Mouse (Mus musculus) ES-E14 (cell line): Measurements from ENCODE around the gene Arhgap32. TPM values are rescaled to one million over a fixed set of nuclear protein-coding genes. Genes with fewer than 3 reads are reported as not detected.

ENCODE experiments used
- DNase-seq: peaks from one replicate; pipeline ENCODE4 v3.0.0-alpha.2; 2013; ENCODE audit warnings: low read depth, low spot score
- H3K27ac ChIP-seq: 2 replicates; pipeline ENCODE4 v1.5.1; 2012; ENCODE audit warnings: low read depth, mild to moderate bottlenecking, low read length, moderate library complexity, mixed read lengths; ENCODE audit not compliant: poor library complexity, insufficient read depth, severe bottlenecking
- H3K36me3 ChIP-seq: 2 replicates; pipeline ENCODE4 v1.6.1; 2012; ENCODE audit warnings: mild to moderate bottlenecking, low read length, moderate library complexity, mixed read lengths; ENCODE audit not compliant: control insufficient read depth, poor library complexity, insufficient read depth, severe bottlenecking
- H3K4me1 ChIP-seq, 2 experiments: fragments of 150-350 bp in 1 of 2; sonication (generic) in 1 of 2; 2 replicates each; pipeline ENCODE4 v1.6.1; 2012; ENCODE audit warnings: low read length in 2 of 2, mild to moderate bottlenecking in 1 of 2, mixed read lengths in 1 of 2; ENCODE audit not compliant: control insufficient read depth in 2 of 2, insufficient read depth in 2 of 2, poor library complexity in 1 of 2
- H3K4me3 ChIP-seq, 2 experiments: fragments of 150-350 bp in 1 of 2; sonication (generic) in 1 of 2; 2 replicates each; pipeline ENCODE4 v1.5.1; 2012; ENCODE audit warnings: low read length in 2 of 2, low read depth in 1 of 2, mild to moderate bottlenecking in 1 of 2, mixed read lengths in 1 of 2; ENCODE audit not compliant: insufficient read depth in 1 of 2, poor library complexity in 1 of 2, severe bottlenecking in 1 of 2
- H3K9ac ChIP-seq: 2 replicates; pipeline ENCODE4 v1.6.1; 2012; ENCODE audit warnings: low read depth, mild to moderate bottlenecking, low read length, mixed read lengths; ENCODE audit not compliant: poor library complexity, insufficient read depth, severe bottlenecking
- H3K9me3 ChIP-seq: fragments of 150-350 bp; sonication (generic); 2 replicates; pipeline ENCODE4 v1.6.1; 2012; ENCODE audit warnings: low read depth, mild to moderate bottlenecking, low read length; ENCODE audit not compliant: control insufficient read depth, insufficient read depth
- CHD2 ChIP-seq: IDR thresholded peaks from 2 replicates; pipeline ENCODE4 v1.6.1; 2014; ENCODE audit warnings: mild to moderate bottlenecking, low read depth, low read length, inconsistent platforms
- HCFC1 ChIP-seq: IDR thresholded peaks from 2 replicates; pipeline ENCODE4 v1.6.1; 2012; ENCODE audit warnings: low read length, inconsistent platforms, borderline replicate concordance; ENCODE audit not compliant: insufficient read depth
- MAFK ChIP-seq: IDR thresholded peaks from 2 replicates; pipeline ENCODE4 v1.6.1; 2014; ENCODE audit warnings: mild to moderate bottlenecking, low read depth, low read length, inconsistent platforms; ENCODE audit not compliant: insufficient read depth
- ZC3H11A ChIP-seq: IDR thresholded peaks from 2 replicates; pipeline ENCODE4 v1.6.1; 2012; ENCODE audit warnings: low read depth, mild to moderate bottlenecking, inconsistent platforms, low read length, borderline replicate concordance
- ZNF384 ChIP-seq: IDR thresholded peaks from 2 replicates; pipeline ENCODE4 v1.6.1; 2012; ENCODE audit warnings: low read depth, low read length, inconsistent platforms
- in situ Hi-C, 2 experiments: fragments of 600-800 bp; cut with MboI; formaldehyde crosslinking; loops; one replicate each; pipeline ENCODE4 v1.15.1; 2025; ENCODE audit warnings: low sequenced_read_pairs in 2 of 2, inconsistent platforms in 1 of 2; ENCODE audit not compliant: unreplicated experiment in 2 of 2
- total RNA-seq: library from RNA; depleted of rRNA; stranded (reverse); fragments of 300-350 nt; gene quantifications from 2 replicates; pipeline ENCODE4 v1.2.3, GENCODE M21; 2012; rRNA removed

Arhgap32 gene
- total RNA-seq, 1 experiment: 13.9 TPM

DNA sequence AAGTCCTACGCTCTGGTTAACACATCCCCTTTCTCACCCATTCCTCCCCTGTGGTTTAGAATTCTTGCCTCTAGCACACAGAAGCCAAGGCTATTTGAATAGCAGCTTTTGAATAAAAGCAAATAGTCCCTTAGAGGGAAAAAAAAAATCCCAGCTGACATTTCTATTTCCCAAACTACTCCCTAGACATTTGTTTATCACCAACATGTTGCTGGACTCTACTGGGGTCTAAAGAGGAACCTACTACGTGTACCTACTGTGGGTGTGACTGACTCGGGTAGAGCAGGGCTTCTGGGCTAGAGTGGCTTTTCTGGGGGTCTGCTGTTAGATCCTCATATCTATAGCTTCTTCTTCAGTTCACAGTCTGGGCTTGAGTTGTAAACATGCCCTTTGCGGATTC, 196.3 kb downstream of the Arhgap32 start:
- DNase-seq: no peak
- Histone ChIP-seq H3K9me3 (no peaks in the 10 kb centered on the region), H3K36me3 (no peaks in the 10 kb centered on the region), H3K27ac (no peak overlapping the region), H3K4me3 (no peak overlapping the region), H3K4me1 (no peaks in the 10 kb centered on the region), H3K9ac (no peak overlapping the region)
- in situ Hi-C loops: no loop called here
- TF ChIP-seq ZNF384 (no peak), MAFK (no peak), CHD2 (no peak), ZC3H11A (no peak), HCFC1 (no peak)

DNA sequence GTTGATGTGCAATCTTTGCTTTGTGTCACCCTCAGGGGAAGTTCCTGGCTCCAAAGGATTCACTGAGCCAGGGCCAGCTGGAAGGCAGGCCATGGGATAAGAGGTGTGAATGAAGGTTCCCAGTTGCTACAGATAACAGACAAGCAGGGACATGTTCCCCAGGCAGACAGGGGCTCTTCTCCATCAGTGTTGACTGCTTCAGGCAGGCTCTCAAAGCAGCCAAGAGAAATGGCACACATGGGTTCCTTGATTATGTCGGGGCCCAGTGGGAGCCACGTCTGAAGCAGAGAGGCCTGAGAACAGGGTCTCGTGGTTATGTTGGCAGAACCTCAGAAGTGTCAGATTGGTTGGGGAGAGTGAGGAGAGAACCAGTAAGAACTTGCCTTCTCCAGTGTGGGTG, 198.1 kb downstream of the Arhgap32 start:
- no peak overlapping the region for H3K27ac ChIP-seq
- no peaks in the 10 kb centered on the region for H3K36me3 ChIP-seq
- H3K9ac ChIP-seq: no peak overlapping the region
- no peaks in the 10 kb centered on the region for H3K4me1 ChIP-seq
- H3K9me3 ChIP-seq: no peaks in the 10 kb centered on the region
- no peak for DNase-seq
- H3K4me3 ChIP-seq: no peak overlapping the region
- TF ChIP-seq CHD2: no peak
- TF ChIP-seq MAFK: no peak
- TF ChIP-seq ZNF384: no peak
- no peak for TF ChIP-seq HCFC1
- TF ChIP-seq ZC3H11A: no peak
- in situ Hi-C loops: no loop called here

DNA sequence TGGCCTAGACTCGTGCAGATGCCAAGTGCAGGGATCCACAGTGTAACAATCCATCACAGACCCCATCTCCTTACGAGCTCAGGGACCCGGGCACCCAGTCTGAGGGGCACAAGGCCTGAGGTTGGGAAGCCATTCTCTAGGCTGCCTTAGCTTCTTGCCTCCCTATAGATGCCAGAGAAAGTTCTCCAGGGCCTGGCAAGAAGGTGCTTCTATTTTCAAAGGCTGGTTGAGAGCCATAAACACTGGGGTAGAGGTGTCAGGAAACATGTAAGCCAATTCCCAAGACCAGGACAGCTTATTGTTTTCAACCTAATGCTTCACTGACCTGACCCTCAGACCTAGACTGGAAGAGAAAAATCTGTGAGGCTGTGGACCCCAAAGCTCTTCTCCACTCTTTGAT, 200.1 kb downstream of the Arhgap32 start:
- in situ Hi-C loops: no loop called here
- Histone ChIP-seq H3K36me3 (no peaks in the 10 kb centered on the region), H3K9ac (no peak overlapping the region), H3K9me3 (no peaks in the 10 kb centered on the region), H3K27ac (no peak overlapping the region), H3K4me1 (no peaks in the 10 kb centered on the region), H3K4me3 (no peak overlapping the region)
- TF ChIP-seq HCFC1 (no peak), ZNF384 (no peak), MAFK (no peak), CHD2 (no peak), ZC3H11A (no peak)
- no peak for DNase-seq

Other genes starting within 250 kb of the Arhgap32 start
- 0.16 and 0.18 TPM in 2 replicates for gene Barx2, start 202.7 kb upstream of the Arhgap32 start, total RNA-seq
- 0.13 TPM in 1 of 2 replicates, not detected in the other for gene Kcnj5, start 228.2 kb downstream of the Arhgap32 start, total RNA-seq